Mouse (Mus musculus) spleen, adult 2 months (tissue): ENCODE results near the gene Ptpn13.

ENCODE experiments used
- CTCF ChIP-seq: fragments of 200-500 bp; IDR thresholded peaks from 2 replicates; pipeline ENCODE4 v1.5.1; 2011; ENCODE audit warnings: mild to moderate bottlenecking, inconsistent platforms; ENCODE audit not compliant: insufficient read depth, insufficient read length, insufficient replicate concordance; ENCODE audit errors: extremely low read depth
- POLR2A ChIP-seq: fragments of 200-500 bp; IDR thresholded peaks from 2 replicates; pipeline ENCODE4 v1.6.1; 2011; ENCODE audit warnings: low read depth, low read length, inconsistent platforms

DNA sequence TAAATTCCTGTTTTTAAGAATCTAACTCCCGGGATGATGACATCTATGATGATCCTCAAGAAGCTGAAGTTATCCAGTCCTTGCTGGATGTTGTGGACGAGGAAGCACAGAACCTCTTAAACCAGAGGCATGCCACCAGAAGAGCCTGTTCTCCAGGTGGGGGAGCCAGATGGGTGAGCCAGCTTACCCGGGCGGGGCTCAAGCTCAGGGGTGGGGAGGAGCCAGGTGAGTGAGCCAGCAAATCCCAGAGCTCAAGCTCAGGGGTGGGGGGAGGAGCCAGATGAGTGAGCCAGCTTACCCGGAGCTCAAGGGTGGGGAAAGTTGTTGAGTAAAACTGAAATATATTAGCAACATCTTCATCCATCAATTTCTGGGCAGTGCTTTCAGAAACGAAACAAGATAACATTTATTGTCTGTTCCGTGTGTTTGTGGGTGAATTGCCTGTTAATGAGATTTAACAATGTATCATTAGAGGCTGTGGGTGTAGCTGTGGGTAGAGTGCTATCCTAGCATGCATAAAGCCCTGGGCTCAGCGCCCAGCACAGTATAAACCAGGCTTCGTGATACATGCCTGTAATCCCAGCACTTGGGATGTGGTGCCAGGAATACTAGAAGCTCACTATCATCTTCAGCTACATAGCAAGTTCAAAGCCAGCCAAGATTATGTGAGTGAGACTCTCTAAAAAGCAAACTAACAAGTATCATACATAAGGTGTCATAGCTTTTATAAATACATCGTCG is 154.9 kb downstream of the Ptpn13 start:
- TF ChIP-seq CTCF (no peak), POLR2A (no peak)
